Mouse (Mus musculus): Measurements from ENCODE around the gene Shc1.
A peak's percentile ranks its signal among the peaks of the same experiment; 100 is the strongest.

Shc1 gene

DNA sequence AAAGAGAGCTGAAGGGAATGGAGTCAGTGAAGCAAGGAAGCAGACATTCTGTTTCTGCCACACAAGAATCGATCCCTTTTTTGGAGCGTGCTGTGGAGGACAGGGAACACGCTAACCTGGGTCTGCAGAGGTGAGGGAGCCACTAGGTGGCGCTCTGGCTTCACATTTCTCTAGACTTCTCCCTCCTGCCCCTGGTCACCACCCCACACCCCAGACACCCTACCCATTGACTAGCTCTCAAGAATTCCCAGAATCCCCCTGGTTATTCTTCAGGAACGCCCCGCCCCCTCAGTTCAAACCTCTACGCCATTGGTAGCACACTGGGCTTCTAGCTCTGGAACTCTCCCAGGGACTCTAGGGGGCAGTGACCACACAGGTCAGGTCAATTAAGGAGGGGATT is 31.3 kb downstream of the Shc1 start:
- no peak for DNase-seq (ENCODE audit: low read depth, low spot score)

DNA sequence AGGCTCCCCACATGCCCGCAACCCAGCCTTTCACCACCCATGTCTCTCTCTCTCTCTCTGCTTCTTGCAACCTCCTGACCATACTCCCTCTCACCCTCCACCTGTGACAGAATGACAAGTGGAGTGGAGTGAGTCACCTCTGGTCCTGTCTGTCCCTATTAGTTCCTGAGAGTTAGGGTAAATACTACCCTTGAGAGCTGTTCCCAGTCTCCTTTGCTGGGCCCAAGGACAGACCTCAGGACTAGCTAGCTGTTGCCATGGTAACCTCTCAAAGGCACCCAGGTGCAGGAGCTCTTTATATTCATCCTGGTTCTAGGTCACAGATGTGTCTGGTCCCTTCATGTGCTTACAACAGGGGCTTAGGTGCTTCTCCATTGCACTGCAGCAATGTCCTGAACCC is 33.7 kb downstream of the Shc1 start:
- DNase-seq (ENCODE audit: low read depth, low spot score): no peak

GRCm38 (mm10) chr3:89454401-89455177 is 36.3 kb downstream of the Shc1 start, which contains the start of gene Pmvk:
Pmvk (plus strand) TSS chr3:89454541.
- DNase-seq (ENCODE audit: low read depth, low spot score): no peak

DNA sequence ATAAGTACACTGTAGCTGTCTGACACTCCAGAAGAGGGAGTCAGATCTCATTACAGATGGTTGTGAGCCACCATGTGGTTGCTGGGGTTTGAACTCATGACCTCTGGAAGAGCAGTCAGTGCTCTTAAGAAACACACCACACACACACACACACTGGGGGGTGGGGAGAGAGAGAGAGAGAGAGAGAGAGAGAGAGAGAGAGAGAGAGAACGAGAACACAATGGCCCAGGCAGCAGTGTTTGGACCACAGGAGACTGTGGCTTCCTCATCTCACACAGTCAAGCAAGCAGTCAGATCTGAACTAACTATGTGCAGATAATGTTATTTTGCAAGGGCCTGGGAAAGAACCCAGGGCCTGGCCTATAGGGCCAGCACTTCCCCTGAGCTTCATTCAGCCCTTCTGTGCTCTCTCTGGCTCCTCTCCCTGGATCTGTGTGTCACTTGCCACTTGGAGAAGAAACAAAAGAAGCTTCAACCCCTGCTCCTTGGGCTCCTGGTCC is 37.6 kb downstream of the Shc1 start:
- DNase-seq (ENCODE audit: low read depth, low spot score): no peak

DNA sequence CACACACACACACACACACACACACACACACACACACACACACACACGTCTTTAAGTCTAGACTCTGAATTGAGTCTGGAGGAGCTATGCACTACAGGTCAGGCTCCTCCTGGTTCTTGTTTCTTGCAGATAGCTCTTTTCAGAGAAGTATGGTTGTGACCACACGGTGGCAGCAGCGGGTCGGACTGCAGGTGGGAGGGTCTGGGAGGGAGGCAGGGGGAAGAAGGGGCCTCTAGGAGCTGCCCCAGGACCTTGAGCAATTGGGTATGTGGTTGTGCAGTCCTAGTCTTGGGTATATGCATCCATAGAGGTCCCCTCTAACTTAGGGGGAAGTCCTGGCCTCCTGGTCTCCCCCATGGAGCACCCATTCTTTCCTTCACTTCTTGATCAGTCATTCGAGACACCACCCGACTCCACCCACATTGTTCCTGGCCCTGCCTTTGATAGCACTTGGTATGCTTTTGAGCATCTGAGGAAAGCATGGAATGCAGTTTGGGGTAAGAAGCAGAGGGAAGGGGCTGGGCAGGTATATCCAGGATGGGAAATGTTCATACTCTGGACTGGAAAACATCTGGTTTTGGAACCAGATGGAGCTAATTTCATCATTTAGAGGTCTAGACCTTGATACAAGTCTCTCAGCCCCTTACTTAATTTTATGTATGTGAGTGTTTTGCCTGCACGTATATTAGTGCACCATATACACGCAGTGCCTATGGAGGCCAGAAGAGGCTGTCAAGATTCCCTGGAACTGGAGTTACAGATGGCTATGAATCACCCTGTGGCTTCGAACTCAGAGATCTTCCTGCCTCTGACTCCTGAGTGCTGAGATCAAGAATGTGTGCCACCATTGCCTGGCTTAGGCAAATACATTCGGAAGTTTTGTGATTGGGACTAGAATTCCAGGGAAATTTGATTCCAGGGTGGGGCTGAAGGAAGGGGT is 38.8 kb downstream of the Shc1 start:
- DNase-seq (ENCODE audit: low read depth, low spot score): no peak

DNA sequence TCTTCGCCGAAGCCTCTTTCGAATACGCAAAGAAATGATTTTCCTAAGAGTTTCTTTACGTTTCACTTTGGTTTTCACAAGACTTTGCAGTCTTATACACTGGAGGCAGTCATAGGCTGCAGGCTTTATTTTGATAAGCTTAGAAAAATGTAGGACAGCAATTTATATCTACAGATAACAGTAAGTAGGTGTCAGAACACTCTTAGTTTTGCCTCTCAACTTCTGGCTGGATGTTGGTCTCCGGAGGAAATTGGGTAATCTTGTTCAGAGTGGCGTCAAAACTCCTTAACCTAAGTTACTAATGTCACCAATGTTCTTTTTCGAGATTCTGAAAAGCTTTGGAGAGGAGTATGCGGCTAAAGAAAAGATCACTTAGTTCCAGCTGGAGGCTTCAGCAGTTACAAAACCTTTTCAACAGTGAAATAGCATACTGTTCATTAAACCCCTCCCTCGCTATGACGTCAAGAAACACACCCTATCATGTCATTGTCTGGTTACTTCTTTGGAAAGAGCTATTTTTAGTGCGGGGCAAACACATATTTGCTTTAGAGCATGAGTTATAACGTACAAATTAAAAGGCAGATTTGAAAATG is 40.2 kb downstream of the Shc1 start:
- DNase-seq (ENCODE audit: low read depth, low spot score): no peak

GRCm38 (mm10) chr3:89458965-89459807 is 40.9 kb downstream of the Shc1 start:
- DNase-seq (ENCODE audit: low read depth, low spot score): peak; percentile 87

DNA sequence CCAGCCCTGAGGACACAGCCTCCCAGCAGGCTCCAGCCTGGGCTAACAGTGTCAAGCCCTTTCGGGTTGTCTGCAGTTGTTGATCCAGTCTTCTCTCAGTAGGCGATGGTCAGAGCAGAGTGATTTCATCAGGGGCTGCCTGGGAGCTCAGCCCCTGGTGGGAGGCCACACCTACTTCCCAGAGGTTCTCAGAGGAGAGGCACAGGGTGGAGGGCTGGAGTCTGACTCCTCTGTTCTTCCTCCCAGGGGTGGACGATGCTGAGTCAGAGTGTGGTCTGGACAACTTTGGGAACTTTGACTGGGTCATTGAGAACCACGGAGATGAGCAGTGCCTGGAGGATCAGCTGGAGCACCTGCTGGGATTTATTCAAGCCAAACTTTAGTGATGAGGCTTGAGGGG is 50.0 kb downstream of the Shc1 start:
- no peak for DNase-seq (ENCODE audit: low read depth, low spot score)

DNA sequence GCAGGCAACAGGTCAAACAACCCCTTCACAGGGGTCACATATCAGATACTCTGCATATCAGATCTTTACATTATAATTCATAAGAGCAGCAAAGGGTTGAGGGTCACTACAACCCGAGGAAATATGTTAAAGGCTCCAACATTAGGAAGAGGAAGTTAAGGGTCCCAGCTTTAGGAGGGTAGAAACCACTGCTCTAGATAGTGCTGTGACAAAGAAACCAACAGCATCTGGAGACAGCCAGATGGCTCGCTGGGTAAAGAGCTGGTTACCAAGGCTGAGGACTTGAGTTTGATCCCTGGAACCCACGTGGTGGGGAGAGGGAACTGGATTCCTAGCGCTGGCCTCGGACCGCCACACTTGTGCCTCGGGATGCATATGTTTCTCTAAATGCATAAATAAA is 54.0 kb downstream of the Shc1 start:
- DNase-seq (ENCODE audit: low read depth, low spot score): no peak

- no peak for DNase-seq (ENCODE audit: low read depth, low spot score)
Measured at GRCm38 (mm10) chr3:89473838-89474237, 55.6 kb downstream of the Shc1 start.

DNA sequence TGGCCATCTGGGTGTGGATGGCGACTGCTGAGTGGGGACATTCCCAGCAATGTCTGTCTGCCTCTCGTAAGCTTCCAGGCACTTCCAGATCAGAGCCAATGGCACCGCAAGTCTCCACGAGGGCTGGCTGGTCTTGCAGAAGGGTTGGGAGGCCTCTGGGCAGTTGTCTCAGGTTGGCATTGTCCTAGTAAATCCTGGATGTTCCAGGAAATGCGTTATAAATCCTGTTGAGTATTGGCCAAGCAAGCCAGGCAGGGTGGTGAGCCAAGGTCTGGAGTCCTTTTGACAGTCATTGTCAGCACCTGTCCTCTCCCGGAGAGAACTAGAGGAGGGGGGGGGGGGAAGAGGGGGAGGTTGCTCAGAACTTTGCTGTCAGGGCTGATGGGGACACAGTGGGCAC is 60.8 kb downstream of the Shc1 start:
- DNase-seq (ENCODE audit: low read depth, low spot score): no peak

Measured in telencephalon, adult 2 months (tissue).